Mouse (Mus musculus) forebrain, embryonic 14.5 days (tissue): ENCODE results near the gene Spryd7. TPM values are rescaled to one million over a fixed set of nuclear protein-coding genes. Genes with fewer than 3 reads are reported as not detected.
A peak's percentile ranks its signal among the peaks of the same experiment; 100 is the strongest.
"Not testable (repeated sequence)": the region's sequence is repeated elsewhere in the genome, so short reads cannot be mapped to it uniquely, and the experiment has no call there.

Experiments used
- ATAC-seq: fragments of 200-750 bp; cut with Nextera tagmentation; 2 replicates; pipeline ENCODE4 v1.8.0; 2017; ENCODE audit warnings: mild to moderate bottlenecking, moderate library complexity
- DNase-seq: peaks from one replicate; pipeline ENCODE4 v3.0.0-alpha.2; 2015; ENCODE audit warnings: low spot score
- H3K27ac ChIP-seq: fragments of 300-500 bp; sonication (generic); 2 replicates; pipeline ENCODE4 v1.5.1; 2014; ENCODE audit warnings: low read depth, mild to moderate bottlenecking, control low read depth, low read length, moderate library complexity
- H3K27me3 ChIP-seq: fragments of 300-500 bp; sonication (generic); replicated peaks from 2 replicates; pipeline ENCODE4 v1.6.1; 2014; ENCODE audit warnings: low read length, control low read depth, mixed read lengths; ENCODE audit not compliant: control insufficient read depth, insufficient read depth
- H3K36me3 ChIP-seq: fragments of 300-500 bp; sonication (generic); 2 replicates; pipeline ENCODE4 v1.6.1; 2014; ENCODE audit warnings: low read length, control low read depth; ENCODE audit not compliant: control insufficient read depth, insufficient read depth
- H3K4me1 ChIP-seq: fragments of 300-500 bp; sonication (generic); 2 replicates; pipeline ENCODE4 v1.6.1; 2014; ENCODE audit warnings: antibody characterized with exemption, low read length, control low read depth; ENCODE audit not compliant: control insufficient read depth, insufficient read depth
- H3K4me2 ChIP-seq: fragments of 300-500 bp; sonication (generic); 2 replicates; pipeline ENCODE4 v1.6.1; 2014; ENCODE audit warnings: mild to moderate bottlenecking, control low read depth, low read length
- H3K4me3 ChIP-seq: fragments of 300-500 bp; sonication (generic); 2 replicates; pipeline ENCODE4 v1.5.1; 2014; ENCODE audit warnings: low read depth, low read length, control low read depth
- H3K9ac ChIP-seq: fragments of 300-500 bp; sonication (generic); 2 replicates; pipeline ENCODE4 v1.6.1; 2014; ENCODE audit warnings: mild to moderate bottlenecking, low read length, control low read depth, moderate library complexity
- H3K9me3 ChIP-seq: fragments of 300-500 bp; sonication (generic); replicated peaks from 2 replicates; pipeline ENCODE4 v1.6.1; 2016; ENCODE audit warnings: low read length, control low read depth, mixed read lengths; ENCODE audit not compliant: control insufficient read depth
- WGBS: fragments of 180-500 bp; shearing (Covaris S2); extraction: QIAGEN DNeasy Blood & Tissue Kit; methylation state at CpG from one replicate; pipeline ENCODE4 v1.1.7; 2014; 5-methylcytosine and 5-hydroxymethylcytosine counted together
- polyA plus RNA-seq: library from polyadenylated mRNA; unstranded; fragments of >200 nt; fragmentation: Nextera tagmentation; extraction: Ambion mirVana; gene quantifications from 2 replicates; pipeline ENCODE4 v1.2.1, GENCODE M21; 2014

Gene Spryd7
- polyA plus RNA-seq, 1 experiment from 2014 or later: 44.1 TPM

- no peaks in the 10 kb centered on the region for H3K27me3 ChIP-seq
- H3K9me3 ChIP-seq: no peaks in the 10 kb centered on the region
- no peaks in the 10 kb centered on the region for H3K36me3 ChIP-seq
- peak overlapping the region; percentile 78 for H3K9ac ChIP-seq
- 0 out of 2 replicates have a peak overlapping the region, but pooled peaks have one; percentile 86 for H3K27ac ChIP-seq
- H3K4me2 ChIP-seq: peak overlapping the region; percentile 90
- WGBS: 7% methylated on average over 6 of the region's 6 CpGs
- DNase-seq (no peak), ATAC-seq (no peak)
- peak overlapping the region; percentile 59 for H3K4me3 ChIP-seq
- H3K4me1 ChIP-seq: peaks cover 3% of the 10 kb centered on the region
These were observed 776 bp downstream of the Spryd7 start for GRCm38 (mm10) chr14:61555931-61556288.

DNA sequence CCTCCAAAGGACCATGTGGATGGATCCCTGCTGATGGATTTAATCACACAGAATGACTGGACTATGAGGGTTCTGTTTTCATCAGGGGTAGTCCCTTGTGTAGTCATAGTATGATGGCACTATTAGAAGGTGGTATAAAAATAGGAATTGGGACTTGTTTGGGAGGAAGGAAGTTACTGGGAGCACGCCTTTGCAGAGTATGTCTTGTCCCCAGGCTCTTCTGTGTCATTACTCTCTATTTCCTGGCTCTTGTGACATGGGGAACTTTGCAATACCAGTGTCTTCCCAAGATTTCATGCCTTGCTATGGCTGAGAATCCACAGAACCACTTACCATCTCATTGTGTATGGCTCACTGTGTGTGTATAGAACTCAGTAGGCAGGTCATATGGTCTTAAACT lies 8.1 kb downstream of the Spryd7 start:
- Histone ChIP-seq H3K9me3 (no peaks in the 10 kb centered on the region), H3K36me3 (peaks cover under 1% of the 10 kb centered on the region), H3K4me3 (no peak overlapping the region), H3K4me1 (no peaks in the 10 kb centered on the region), H3K27ac (no peak overlapping the region), H3K4me2 (no peak overlapping the region), H3K27me3 (no peaks in the 10 kb centered on the region), H3K9ac (no peak overlapping the region)
- 93% methylated on average over 1 of the region's 1 CpGs for WGBS
- ATAC-seq (no peak), DNase-seq (no peak)

- not testable (repeated sequence) for H3K4me3 ChIP-seq, H3K9ac ChIP-seq, H3K27me3 ChIP-seq, H3K9me3 ChIP-seq, H3K4me1 ChIP-seq, DNase-seq, H3K4me2 ChIP-seq, ATAC-seq, H3K27ac ChIP-seq
- peaks cover 22% of the 10 kb centered on the region for H3K36me3 ChIP-seq
- WGBS: 96% methylated on average over 7 of the region's 11 CpGs
These were observed 18.9 kb downstream of the Spryd7 start for GRCm38 (mm10) chr14:61537772-61538171.

GRCm38 (mm10) chr14:61536631-61537264 lies 19.9 kb downstream of the Spryd7 start:
- Histone ChIP-seq H3K36me3 (peaks cover 21% of the 10 kb centered on the region), H3K4me1 (no peaks in the 10 kb centered on the region), H3K27me3 (no peaks in the 10 kb centered on the region), H3K9ac (no peak overlapping the region), H3K9me3 (no peaks in the 10 kb centered on the region), H3K27ac (no peak overlapping the region), H3K4me3 (no peak overlapping the region), H3K4me2 (no peak overlapping the region)
- no peak for DNase-seq
- WGBS: 92% methylated on average over 5 of the region's 5 CpGs
- no peak for ATAC-seq

DNA sequence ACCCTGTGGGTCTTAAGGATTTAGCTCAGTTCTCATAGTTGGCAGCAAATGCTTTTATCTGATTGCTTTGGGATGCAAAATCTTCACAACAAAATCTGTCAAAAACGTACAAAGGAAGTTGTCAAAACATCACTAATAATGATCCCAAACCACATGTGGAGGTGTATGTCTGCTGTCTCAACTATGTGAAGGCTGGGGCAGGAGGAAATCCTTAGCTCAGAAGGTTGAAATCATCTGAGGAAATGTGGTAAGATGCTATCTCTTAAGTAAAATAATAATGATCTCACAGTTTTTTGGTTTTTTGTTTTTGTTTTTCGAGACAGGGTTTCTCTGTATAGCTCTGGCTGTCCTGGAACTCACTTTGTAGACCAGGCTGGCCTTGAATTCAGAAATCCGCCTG lies 20.9 kb downstream of the Spryd7 start:
- WGBS: 94% methylated on average over 3 of the region's 3 CpGs
- Histone ChIP-seq H3K4me2 (no peak overlapping the region), H3K4me3 (no peak overlapping the region), H3K36me3 (peaks cover 21% of the 10 kb centered on the region), H3K27me3 (no peaks in the 10 kb centered on the region), H3K9me3 (no peaks in the 10 kb centered on the region), H3K27ac (no peak overlapping the region), H3K9ac (no peak overlapping the region), H3K4me1 (no peaks in the 10 kb centered on the region)
- DNase-seq (no peak), ATAC-seq (no peak)

DNA sequence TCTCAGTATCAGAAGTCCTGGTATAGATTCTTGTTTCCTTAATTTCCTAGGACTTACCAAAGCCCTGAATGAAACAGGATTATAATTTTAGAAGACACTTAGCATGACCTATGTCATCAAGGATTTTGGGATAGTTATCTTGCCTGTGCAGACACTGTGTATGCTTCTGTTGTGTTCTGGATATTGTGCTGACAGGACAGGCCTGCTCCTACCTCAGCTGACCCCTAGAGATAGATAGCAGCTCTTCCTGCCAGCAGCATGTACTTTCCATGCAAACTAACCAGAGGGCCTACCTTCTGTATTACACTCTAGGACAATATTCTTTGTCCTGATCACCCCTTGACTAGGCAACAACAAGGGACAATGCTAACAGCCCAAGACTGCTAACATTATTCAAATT lies 25.7 kb downstream of the Spryd7 start:
- Histone ChIP-seq H3K4me3 (no peak overlapping the region), H3K27me3 (no peaks in the 10 kb centered on the region), H3K27ac (no peak overlapping the region), H3K9me3 (no peaks in the 10 kb centered on the region), H3K9ac (no peak overlapping the region), H3K4me2 (no peak overlapping the region), H3K36me3 (peaks cover 16% of the 10 kb centered on the region), H3K4me1 (no peaks in the 10 kb centered on the region)
- no peak for ATAC-seq
- DNase-seq: no peak

GRCm38 (mm10) chr14:61530396-61530795 lies 26.3 kb downstream of the Spryd7 start:
- H3K9ac ChIP-seq: no peak overlapping the region
- ATAC-seq: no peak

GRCm38 (mm10) chr14:61529533-61529932 lies 27.2 kb downstream of the Spryd7 start:
- no peak overlapping the region for H3K9ac ChIP-seq
- H3K4me2 ChIP-seq: no peak overlapping the region
- no peaks in the 10 kb centered on the region for H3K27me3 ChIP-seq
- no peak overlapping the region for H3K4me3 ChIP-seq
- H3K27ac ChIP-seq: no peak overlapping the region
- 0 out of 2 replicates have a peak, but pooled peaks cover 6% of the 10 kb centered on the region for H3K36me3 ChIP-seq
- 86% methylated on average over 7 of the region's 7 CpGs for WGBS
- DNase-seq (no peak), ATAC-seq (no peak)
- H3K4me1 ChIP-seq: no peaks in the 10 kb centered on the region
- no peaks in the 10 kb centered on the region for H3K9me3 ChIP-seq

More at GRCm38 (mm10) chr14:61530396-61530795, 26.3 kb downstream of the Spryd7 start:
- Histone ChIP-seq H3K27ac (no peak overlapping the region), H3K27me3 (no peaks in the 10 kb centered on the region), H3K4me3 (no peak overlapping the region), H3K4me2 (no peak overlapping the region), H3K9me3 (no peaks in the 10 kb centered on the region), H3K4me1 (no peaks in the 10 kb centered on the region), H3K36me3 (peaks cover 13% of the 10 kb centered on the region)
- no peak for DNase-seq
- WGBS: 93% methylated on average over 2 of the region's 2 CpGs

GRCm38 (mm10) chr14:61526006-61526405 lies 30.7 kb downstream of the Spryd7 start:
- no peak for ATAC-seq

More at GRCm38 (mm10) chr14:61526006-61526405, 30.7 kb downstream of the Spryd7 start:
- H3K9ac ChIP-seq: no peak overlapping the region
- WGBS: 97% methylated on average over 2 of the region's 2 CpGs
- no peaks in the 10 kb centered on the region for H3K9me3 ChIP-seq
- H3K4me3 ChIP-seq: no peak overlapping the region
- no peak overlapping the region for H3K27ac ChIP-seq
- no peak overlapping the region for H3K4me2 ChIP-seq
- H3K27me3 ChIP-seq: no peaks in the 10 kb centered on the region
- H3K4me1 ChIP-seq: no peaks in the 10 kb centered on the region
- no peaks in the 10 kb centered on the region for H3K36me3 ChIP-seq
- DNase-seq: no peak
